Mouse (Mus musculus): ENCODE results near the gene Aqp1. TPM values are rescaled to one million over a fixed set of nuclear protein-coding genes. Genes with fewer than 3 reads are reported as not detected.

The Aqp1 gene
- polyA plus RNA-seq, 1 experiment from 2014 or later = 0.76 TPM

- no peak for DNase-seq (ENCODE audit: low spot score)
- WGBS = 67% methylated on average over 14 of the region's 14 CpGs
- no peak overlapping the region for H3K27ac ChIP-seq (replicated peaks)
Observed at GRCm38 (mm10) chr6:55319585-55320551, 16.4 kb upstream of the Aqp1 start.

GRCm38 (mm10) chr6:55320894-55321293, 15.3 kb upstream of the Aqp1 start:
- Histone ChIP-seq H3K27ac (replicated peaks) (no peak overlapping the region), H3K36me3 (replicated peaks) (peaks cover 16% of the 10 kb centered on the region)

More at GRCm38 (mm10) chr6:55319585-55320551, 16.4 kb upstream of the Aqp1 start:
- Histone ChIP-seq H3K4me3 (no peak overlapping the region), H3K9me3 (no peaks in the 10 kb centered on the region), H3K27me3 (replicated peaks; ENCODE audit: low read depth, poor library complexity, severe bottlenecking) (no peaks in the 10 kb centered on the region), H3K36me3 (replicated peaks) (peaks cover 16% of the 10 kb centered on the region), H3K4me1 (peaks cover 15% of the 10 kb centered on the region)

GRCm38 (mm10) chr6:55321518-55321917, 14.7 kb upstream of the Aqp1 start:
- Histone ChIP-seq H3K9me3 (no peaks in the 10 kb centered on the region), H3K27me3 (replicated peaks; ENCODE audit: low read depth, poor library complexity, severe bottlenecking) (no peaks in the 10 kb centered on the region), H3K4me3 (no peak overlapping the region), H3K4me1 (peaks cover 17% of the 10 kb centered on the region), H3K27ac (replicated peaks) (no peak overlapping the region), H3K36me3 (replicated peaks) (peaks cover 16% of the 10 kb centered on the region)
- DNase-seq (ENCODE audit: low spot score) = no peak
- 73% methylated on average over 6 of the region's 6 CpGs for WGBS

More at GRCm38 (mm10) chr6:55320894-55321293, 15.3 kb upstream of the Aqp1 start:
- H3K4me1 ChIP-seq = peaks cover 17% of the 10 kb centered on the region
- H3K27me3 ChIP-seq (replicated peaks; ENCODE audit: low read depth, poor library complexity, severe bottlenecking) = no peaks in the 10 kb centered on the region
- WGBS = 82% methylated on average over 4 of the region's 4 CpGs
- no peak for DNase-seq (ENCODE audit: low spot score)
- H3K4me3 ChIP-seq = no peak overlapping the region
- H3K9me3 ChIP-seq = no peaks in the 10 kb centered on the region

GRCm38 (mm10) chr6:55322980-55323379, 13.3 kb upstream of the Aqp1 start:
- no peaks in the 10 kb centered on the region for H3K9me3 ChIP-seq
- 95% methylated on average over 2 of the region's 2 CpGs for WGBS

GRCm38 (mm10) chr6:55323908-55324634, 12.2 kb upstream of the Aqp1 start:
- DNase-seq (ENCODE audit: low spot score) = no peak
- Histone ChIP-seq H3K36me3 (replicated peaks) (peaks cover 5% of the 10 kb centered on the region; the same call in 1 of the 2 replicates), H3K4me1 (peaks cover 16% of the 10 kb centered on the region), H3K9me3 (no peaks in the 10 kb centered on the region), H3K4me3 (no peak overlapping the region), H3K27ac (replicated peaks) (no peak overlapping the region), H3K27me3 (replicated peaks; ENCODE audit: low read depth, poor library complexity, severe bottlenecking) (no peaks in the 10 kb centered on the region)
- 86% methylated on average over 17 of the region's 17 CpGs for WGBS

More at GRCm38 (mm10) chr6:55322980-55323379, 13.3 kb upstream of the Aqp1 start:
- Histone ChIP-seq H3K27me3 (replicated peaks; ENCODE audit: low read depth, poor library complexity, severe bottlenecking) (no peaks in the 10 kb centered on the region), H3K27ac (replicated peaks) (no peak overlapping the region), H3K36me3 (replicated peaks) (peaks cover 16% of the 10 kb centered on the region), H3K4me1 (peaks cover 17% of the 10 kb centered on the region), H3K4me3 (no peak overlapping the region)
- no peak for DNase-seq (ENCODE audit: low spot score)

GRCm38 (mm10) chr6:55324785-55325184, 11.4 kb upstream of the Aqp1 start:
- H3K27me3 ChIP-seq (replicated peaks; ENCODE audit: low read depth, poor library complexity, severe bottlenecking) = no peaks in the 10 kb centered on the region
- no peaks in the 10 kb centered on the region for H3K36me3 ChIP-seq (replicated peaks)
- H3K27ac ChIP-seq (replicated peaks) = no peak overlapping the region
- no peak for DNase-seq (ENCODE audit: low spot score)
- WGBS = 77% methylated on average over 1 of the region's 1 CpGs
- peaks cover 9% of the 10 kb centered on the region for H3K4me1 ChIP-seq
- H3K4me3 ChIP-seq = no peak overlapping the region
- no peaks in the 10 kb centered on the region for H3K9me3 ChIP-seq

DNA sequence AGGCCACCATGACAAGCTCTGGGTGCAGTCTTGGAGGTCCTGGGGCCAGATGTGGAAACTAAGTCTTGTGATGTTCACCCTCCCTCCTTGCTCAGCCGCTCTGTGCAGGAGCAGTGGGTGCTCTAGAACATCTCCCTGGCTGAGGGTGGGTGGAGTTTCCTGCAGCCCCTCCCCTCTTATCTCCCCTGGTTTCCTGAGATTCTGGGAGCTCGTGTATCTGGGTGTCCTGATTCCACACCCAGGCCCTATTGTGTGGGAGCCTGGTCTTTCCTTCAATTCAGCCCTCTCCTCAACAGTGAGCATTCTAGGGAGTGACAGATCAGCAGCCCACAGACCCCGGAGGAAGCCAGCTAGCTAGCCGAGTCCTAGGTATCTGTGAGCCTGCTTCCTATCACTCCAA, 9.9 kb upstream of the Aqp1 start:
- Histone ChIP-seq H3K27me3 (replicated peaks; ENCODE audit: low read depth, poor library complexity, severe bottlenecking) (no peaks in the 10 kb centered on the region), H3K4me1 (peaks cover 14% of the 10 kb centered on the region), H3K27ac (replicated peaks) (no peak overlapping the region), H3K9me3 (no peaks in the 10 kb centered on the region), H3K36me3 (replicated peaks) (no peaks in the 10 kb centered on the region), H3K4me3 (no peak overlapping the region)
- no peak for DNase-seq (ENCODE audit: low spot score)
- 87% methylated on average over 4 of the region's 4 CpGs for WGBS

GRCm38 (mm10) chr6:55327326-55327725, 8.9 kb upstream of the Aqp1 start:
- Histone ChIP-seq H3K27me3 (replicated peaks; ENCODE audit: low read depth, poor library complexity, severe bottlenecking) (no peaks in the 10 kb centered on the region), H3K27ac (replicated peaks) (no peak overlapping the region), H3K9me3 (no peaks in the 10 kb centered on the region), H3K4me1 (peaks cover 24% of the 10 kb centered on the region), H3K36me3 (replicated peaks) (no peaks in the 10 kb centered on the region), H3K4me3 (no peak overlapping the region)
- 86% methylated on average over 13 of the region's 13 CpGs for WGBS
- no peak for DNase-seq (ENCODE audit: low spot score)

DNA sequence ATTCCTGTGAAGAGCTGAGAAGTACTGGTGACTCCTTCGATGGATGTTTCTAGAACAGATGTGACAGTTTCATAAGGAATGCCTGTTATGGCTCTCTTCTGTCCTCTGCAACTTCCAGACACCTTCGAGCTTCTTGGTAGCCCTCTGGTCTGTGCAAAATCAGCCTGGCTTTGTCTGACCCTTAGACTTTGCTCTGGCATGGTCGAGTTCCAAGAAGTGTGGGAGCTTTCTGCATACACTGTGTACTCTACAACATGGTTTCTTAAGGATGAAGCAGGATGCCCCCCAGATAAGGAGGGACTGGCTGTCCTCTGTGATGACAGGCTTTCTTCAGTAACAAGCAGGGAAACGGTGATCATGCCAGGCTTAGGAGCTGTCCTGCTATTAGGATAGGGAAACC, 8.1 kb upstream of the Aqp1 start:
- Histone ChIP-seq H3K4me1 (peaks cover 28% of the 10 kb centered on the region), H3K27me3 (replicated peaks; ENCODE audit: low read depth, poor library complexity, severe bottlenecking) (no peaks in the 10 kb centered on the region), H3K9me3 (no peaks in the 10 kb centered on the region), H3K4me3 (no peak overlapping the region), H3K36me3 (replicated peaks) (no peaks in the 10 kb centered on the region), H3K27ac (replicated peaks) (no peak overlapping the region)
- 80% methylated on average over 4 of the region's 4 CpGs for WGBS
- DNase-seq (ENCODE audit: low spot score) = no peak

- no peaks in the 10 kb centered on the region for H3K36me3 ChIP-seq (replicated peaks)
- 66% methylated on average over 6 of the region's 6 CpGs for WGBS
Observed at GRCm38 (mm10) chr6:55331315-55331714, 4.9 kb upstream of the Aqp1 start.

GRCm38 (mm10) chr6:55332100-55332772, 4.0 kb upstream of the Aqp1 start:
- no peak for DNase-seq (ENCODE audit: low spot score)
- H3K9me3 ChIP-seq = no peaks in the 10 kb centered on the region
- no peaks in the 10 kb centered on the region for H3K36me3 ChIP-seq (replicated peaks)
- H3K4me1 ChIP-seq = peaks cover 53% of the 10 kb centered on the region
- H3K27me3 ChIP-seq (replicated peaks; ENCODE audit: low read depth, poor library complexity, severe bottlenecking) = no peaks in the 10 kb centered on the region; the same call in 1 of the 2 replicates
- H3K27ac ChIP-seq (replicated peaks) = 0 out of 2 replicates have a peak overlapping the region, but pooled peaks have one; percentile 40
- WGBS = 55% methylated on average over 5 of the region's 5 CpGs
- H3K4me3 ChIP-seq = no peak overlapping the region

More at GRCm38 (mm10) chr6:55331315-55331714, 4.9 kb upstream of the Aqp1 start:
- Histone ChIP-seq H3K4me1 (peaks cover 46% of the 10 kb centered on the region), H3K27ac (replicated peaks) (0 out of 2 replicates have a peak overlapping the region, but pooled peaks have one; percentile 19), H3K9me3 (no peaks in the 10 kb centered on the region), H3K4me3 (no peak overlapping the region), H3K27me3 (replicated peaks; ENCODE audit: low read depth, poor library complexity, severe bottlenecking) (no peaks in the 10 kb centered on the region)
- no peak for DNase-seq (ENCODE audit: low spot score)

DNA sequence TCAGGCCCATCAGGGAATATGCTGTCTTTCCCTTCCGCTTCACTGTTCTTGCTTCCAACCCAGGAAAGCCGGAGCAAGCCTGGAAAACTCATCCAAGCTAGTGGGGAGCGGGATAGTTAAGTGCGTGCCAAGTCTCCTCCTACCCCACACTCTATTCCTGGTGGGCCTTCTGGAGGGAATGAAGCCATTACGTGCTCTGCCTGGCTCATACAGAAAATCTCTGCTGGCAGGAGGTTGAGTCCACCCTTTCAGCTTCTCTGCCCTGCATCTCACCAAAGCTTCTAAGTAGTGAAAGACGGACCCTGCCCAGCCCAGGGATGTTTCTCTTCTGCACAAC, 3.5 kb upstream of the Aqp1 start:
- DNase-seq (ENCODE audit: low spot score) = no peak
- Histone ChIP-seq H3K36me3 (replicated peaks) (no peaks in the 10 kb centered on the region), H3K27me3 (replicated peaks; ENCODE audit: low read depth, poor library complexity, severe bottlenecking) (peaks cover 2% of the 10 kb centered on the region; the same call in 1 of the 2 replicates), H3K4me1 (peaks cover 58% of the 10 kb centered on the region), H3K4me3 (no peak overlapping the region), H3K9me3 (no peaks in the 10 kb centered on the region), H3K27ac (replicated peaks) (peak overlapping the region; percentile 40; the same call in 1 of the 2 replicates)
- WGBS = 91% methylated on average over 6 of the region's 6 CpGs
